Mouse (Mus musculus): ENCODE measurements around the gene Kcnk10. TPM values are rescaled to one million over a fixed set of nuclear protein-coding genes. Genes with fewer than 3 reads are reported as not detected.
"Not testable (repeated sequence)": the region's sequence is repeated elsewhere in the genome, so short reads cannot be mapped to it uniquely, and the experiment has no call there.

Kcnk10 gene
- total RNA-seq (2022) = under 1 TPM in 1 of 4 experiments, not detected in 3; 0.20 TPM

GRCm38 (mm10) chr12:98577861-98578360, at the start of gene Kcnk10:
TSS of gene Kcnk10 (minus strand) at chr12:98578310.
- no peak for DNase-seq (ENCODE audit: low spot score)

- DNase-seq (ENCODE audit: low spot score) = peak; percentile 74
Measured at GRCm38 (mm10) chr12:98627392-98628259, 49.5 kb upstream of the Kcnk10 start, which contains the start of gene Spata7. TSS of gene Spata7 (plus strand) at chr12:98628157.

GRCm38 (mm10) chr12:98623266-98623665, 45.2 kb upstream of the Kcnk10 start:
- not testable (repeated sequence) for DNase-seq (ENCODE audit: low spot score)

- not testable (repeated sequence) for DNase-seq (ENCODE audit: low spot score)
Measured at GRCm38 (mm10) chr12:98620922-98621321, 42.8 kb upstream of the Kcnk10 start.

GRCm38 (mm10) chr12:98619496-98619895, 41.4 kb upstream of the Kcnk10 start:
- DNase-seq (ENCODE audit: low spot score) = no peak

GRCm38 (mm10) chr12:98615746-98616145, 37.6 kb upstream of the Kcnk10 start:
- DNase-seq (ENCODE audit: low spot score) = no peak

- DNase-seq (ENCODE audit: low spot score) = no peak
Measured at GRCm38 (mm10) chr12:98614910-98615508, 36.9 kb upstream of the Kcnk10 start.

- no peak for DNase-seq (ENCODE audit: low spot score)
Measured at GRCm38 (mm10) chr12:98610341-98610740, 32.2 kb upstream of the Kcnk10 start.

GRCm38 (mm10) chr12:98606595-98607290, 28.6 kb upstream of the Kcnk10 start:
- no peak for DNase-seq (ENCODE audit: low spot score)

- DNase-seq (ENCODE audit: low spot score) = no peak
Measured at GRCm38 (mm10) chr12:98605264-98605663, 27.2 kb upstream of the Kcnk10 start.

GRCm38 (mm10) chr12:98602114-98602513, 24.0 kb upstream of the Kcnk10 start:
- peak; percentile 13 for DNase-seq (ENCODE audit: low spot score)

- DNase-seq (ENCODE audit: low spot score) = no peak
Measured at GRCm38 (mm10) chr12:98600861-98601260, 22.8 kb upstream of the Kcnk10 start.

GRCm38 (mm10) chr12:98591016-98591415, 12.9 kb upstream of the Kcnk10 start:
- DNase-seq (ENCODE audit: low spot score) = no peak

- DNase-seq (ENCODE audit: low spot score) = no peak
Measured at GRCm38 (mm10) chr12:98588573-98588972, 10.5 kb upstream of the Kcnk10 start.

GRCm38 (mm10) chr12:98585302-98585701, 7.2 kb upstream of the Kcnk10 start:
- DNase-seq (ENCODE audit: low spot score) = no peak

GRCm38 (mm10) chr12:98575942-98576550, 2.1 kb downstream of the Kcnk10 start:
- no peak for DNase-seq (ENCODE audit: low spot score)

- DNase-seq (ENCODE audit: low spot score) = no peak
Measured at GRCm38 (mm10) chr12:98575195-98575887, 2.8 kb downstream of the Kcnk10 start.

- DNase-seq (ENCODE audit: low spot score) = no peak
Measured at GRCm38 (mm10) chr12:98574353-98575194, 3.5 kb downstream of the Kcnk10 start.

- no peak for DNase-seq (ENCODE audit: low spot score)
Measured at GRCm38 (mm10) chr12:98573317-98574270, 4.5 kb downstream of the Kcnk10 start.

Measured in heart, adult 8-10 months (tissue).